Mouse (Mus musculus): ENCODE measurements around the gene Ubxn6. TPM values are rescaled to one million over a fixed set of nuclear protein-coding genes. Genes with fewer than 3 reads are reported as not detected.

The Ubxn6 gene
- polyA plus RNA-seq (2012; rRNA removed; ENCODE audit: low replicate concordance) = 47.8 and 66.0 TPM in 2 replicates

DNA sequence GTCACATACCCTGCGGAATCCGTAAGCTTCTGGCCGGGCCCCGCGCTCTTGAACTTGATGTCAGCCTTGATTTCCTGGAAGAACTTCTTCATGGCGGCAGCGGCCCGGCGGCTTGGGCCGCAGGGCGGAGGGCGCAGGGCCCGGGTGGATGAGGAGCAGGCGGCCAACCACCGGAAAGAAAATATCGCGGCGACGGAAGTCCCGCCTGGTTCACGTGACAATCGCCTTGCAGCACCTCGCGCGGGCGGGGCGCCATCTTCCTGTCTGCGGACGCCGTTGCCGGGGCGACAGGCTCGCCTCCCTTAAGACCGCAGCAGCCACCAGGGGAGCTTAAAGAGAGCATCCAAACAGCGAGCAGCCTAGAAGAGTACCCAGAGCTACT is at the start of gene Ubxn6:
Gene Ubxn6, minus strand, starts transcription at position 202 of the 382 bp plus-strand sequence.

DNA sequence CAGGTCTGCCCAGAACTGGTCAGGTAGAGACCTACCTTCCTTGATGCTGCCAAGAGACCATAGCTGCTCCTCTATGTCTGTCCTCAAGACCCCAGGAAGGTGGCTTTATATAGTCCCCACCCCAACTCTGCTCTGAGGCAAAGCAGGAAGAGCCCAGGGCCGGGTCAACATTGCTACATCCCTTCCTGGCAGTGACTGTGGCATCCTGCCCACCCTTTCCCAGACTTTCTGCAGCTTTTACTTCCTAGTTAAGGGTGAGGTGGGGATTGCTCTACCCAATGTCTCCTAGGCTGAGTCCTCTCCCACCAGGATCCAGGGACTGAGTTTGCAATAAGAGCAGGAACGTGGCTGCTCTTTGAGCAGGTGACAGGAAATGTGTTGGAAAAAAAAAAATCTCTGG is 47.0 kb upstream of the Ubxn6 start, which contains the start of gene Lrg1:
Gene Lrg1, minus strand, starts transcription at position 176 of the 400 bp plus-strand sequence.

DNA sequence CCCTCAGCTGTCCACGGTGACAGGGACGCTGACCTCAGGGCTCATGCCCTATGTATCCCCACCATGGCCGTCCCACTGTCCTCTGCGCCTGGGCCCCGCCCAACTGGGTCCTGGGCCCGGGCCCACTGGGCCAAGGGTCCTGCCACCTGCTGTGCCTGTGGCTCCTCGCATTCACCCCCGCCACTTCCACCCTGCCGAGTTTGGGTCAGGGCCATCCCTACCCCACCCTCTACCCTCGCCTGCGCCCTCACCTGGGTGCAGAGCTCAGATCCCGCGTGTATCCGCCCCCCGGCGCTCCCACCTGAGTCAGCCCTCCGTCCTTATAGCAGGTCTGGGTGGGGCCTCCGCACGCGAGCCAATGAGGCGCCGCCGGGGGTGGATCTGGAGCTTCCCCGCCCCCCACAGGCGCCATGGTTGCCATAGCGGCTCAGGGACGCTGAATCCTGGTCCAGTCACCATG is 42.5 kb upstream of the Ubxn6 start, which contains the start of gene Plin5:
Gene Plin5, minus strand, starts transcription at position 346 of the 460 bp plus-strand sequence.

GRCm38 (mm10) chr17:56109219-56110051 is 34.6 kb upstream of the Ubxn6 start, which contains the start of gene Plin4:
Gene Plin4, minus strand, starts transcription at chr17:56109803.

GRCm38 (mm10) chr17:56078880-56079795 is 4.3 kb upstream of the Ubxn6 start, which contains the start of gene Hdgfl2:
Gene Hdgfl2, plus strand, starts transcription at chr17:56079634.

DNA sequence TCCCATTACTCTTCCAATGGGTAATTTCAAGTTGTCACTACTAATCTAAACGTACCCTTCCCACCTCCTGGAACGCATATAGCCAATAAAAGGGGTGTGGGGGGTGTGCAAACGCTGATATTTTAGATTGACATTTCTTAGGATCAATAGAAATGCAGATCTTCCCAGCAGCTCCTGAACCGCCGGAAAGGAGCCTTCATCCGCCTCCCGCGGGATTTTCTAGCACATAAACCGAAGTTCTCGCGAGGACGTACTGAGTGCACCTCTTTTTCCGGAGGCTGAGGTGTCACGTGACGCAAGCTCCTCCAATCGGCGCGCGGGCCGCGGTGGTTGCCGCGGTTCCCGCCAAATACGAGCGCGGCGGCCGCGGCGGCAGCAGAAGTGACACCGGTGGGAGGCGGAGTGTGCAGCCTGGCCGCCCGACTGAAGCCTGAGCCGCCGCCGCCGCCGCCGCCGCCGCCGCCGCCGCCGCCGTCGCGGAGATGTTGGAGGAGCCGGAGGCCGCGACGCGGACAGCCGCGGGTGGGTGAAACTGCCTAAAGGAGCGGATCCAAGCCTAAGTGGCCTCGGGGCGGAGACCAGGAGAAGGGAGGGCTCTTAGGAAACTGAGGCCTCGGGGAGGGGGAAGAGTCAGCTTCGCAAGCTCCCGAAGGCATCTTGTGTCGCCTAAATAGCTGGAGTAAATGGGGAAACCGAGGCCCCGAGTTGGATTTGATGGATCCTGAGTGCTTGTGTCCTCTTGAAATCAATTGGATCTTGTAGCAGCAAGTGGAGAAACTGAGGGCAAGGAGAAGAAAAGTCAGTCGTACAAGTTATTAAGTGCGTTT is 34.6 kb downstream of the Ubxn6 start, which contains the start of gene Chaf1a:
Gene Chaf1a, plus strand, starts transcription at position 410 of the 827 bp plus-strand sequence.

GRCm38 (mm10) chr17:56036176-56036900 is 38.5 kb downstream of the Ubxn6 start, which contains the start of gene Sh3gl1:
Gene Sh3gl1, minus strand, starts transcription at chr17:56036635.

Other genes with a start within 250 kb of the Ubxn6 start
- gene Zfp119a, start 196.1 kb downstream of the Ubxn6 start, polyA plus RNA-seq (2012; rRNA removed; ENCODE audit: low replicate concordance) = not detected in 2 replicates
- gene Zfp959, start 182.9 kb downstream of the Ubxn6 start, polyA plus RNA-seq (2012; rRNA removed; ENCODE audit: low replicate concordance) = 0.09 and 0.28 TPM in 2 replicates
- 0.12 TPM in 1 of 2 replicates, not detected in the other for gene Zfp119b, start 125.5 kb downstream of the Ubxn6 start, polyA plus RNA-seq (2012; rRNA removed; ENCODE audit: low replicate concordance)
- gene Ebi3, start 122.4 kb downstream of the Ubxn6 start, polyA plus RNA-seq (2012; rRNA removed; ENCODE audit: low replicate concordance) = 6.0 and 12.4 TPM in 2 replicates
- 4.0 and 4.3 TPM in 2 replicates for gene Yju2, start 115.9 kb downstream of the Ubxn6 start, polyA plus RNA-seq (2012; rRNA removed; ENCODE audit: low replicate concordance)
- gene Shd, start 104.6 kb downstream of the Ubxn6 start, polyA plus RNA-seq (2012; rRNA removed; ENCODE audit: low replicate concordance) = 1.9 and 3.2 TPM in 2 replicates
- 1.6 and 1.7 TPM in 2 replicates for gene Fsd1, start 88.5 kb downstream of the Ubxn6 start, polyA plus RNA-seq (2012; rRNA removed; ENCODE audit: low replicate concordance)
- 96.5 and 192 TPM in 2 replicates for gene Stap2, start 69.4 kb downstream of the Ubxn6 start, polyA plus RNA-seq (2012; rRNA removed; ENCODE audit: low replicate concordance)
- 166 and 484 TPM in 2 replicates for gene Mpnd, start 69.3 kb downstream of the Ubxn6 start, polyA plus RNA-seq (2012; rRNA removed; ENCODE audit: low replicate concordance)
- 73.4 and 86.3 TPM in 2 replicates for gene Sh3gl1, start 38.4 kb downstream of the Ubxn6 start, polyA plus RNA-seq (2012; rRNA removed; ENCODE audit: low replicate concordance)
- gene Chaf1a, start 34.6 kb downstream of the Ubxn6 start, polyA plus RNA-seq (2012; rRNA removed; ENCODE audit: low replicate concordance) = 2.9 and 3.3 TPM in 2 replicates
- gene Hdgfl2, start 4.6 kb upstream of the Ubxn6 start, polyA plus RNA-seq (2012; rRNA removed; ENCODE audit: low replicate concordance) = 17.7 and 37.4 TPM in 2 replicates
- gene Plin4, start 34.8 kb upstream of the Ubxn6 start, polyA plus RNA-seq (2012; rRNA removed; ENCODE audit: low replicate concordance) = 5.8 and 9.5 TPM in 2 replicates
- 0.37 and 0.41 TPM in 2 replicates for gene Plin5, start 42.6 kb upstream of the Ubxn6 start, polyA plus RNA-seq (2012; rRNA removed; ENCODE audit: low replicate concordance)
- gene Lrg1, start 47.0 kb upstream of the Ubxn6 start, polyA plus RNA-seq (2012; rRNA removed; ENCODE audit: low replicate concordance) = 22.8 and 28.2 TPM in 2 replicates
- 7.6 and 19.5 TPM in 2 replicates for gene Sema6b, start 65.3 kb upstream of the Ubxn6 start, polyA plus RNA-seq (2012; rRNA removed; ENCODE audit: low replicate concordance)
- gene Tnfaip8l1, start 87.4 kb upstream of the Ubxn6 start, polyA plus RNA-seq (2012; rRNA removed; ENCODE audit: low replicate concordance) = 5.9 and 6.6 TPM in 2 replicates
- 97.9 and 103 TPM in 2 replicates for gene Mydgf, start 108.9 kb upstream of the Ubxn6 start, polyA plus RNA-seq (2012; rRNA removed; ENCODE audit: low replicate concordance)
- gene Dpp9, start 143.9 kb upstream of the Ubxn6 start, polyA plus RNA-seq (2012; rRNA removed; ENCODE audit: low replicate concordance) = 29.2 and 43.7 TPM in 2 replicates
- gene Fem1a, start 181.8 kb upstream of the Ubxn6 start, polyA plus RNA-seq (2012; rRNA removed; ENCODE audit: low replicate concordance) = 16.4 and 18.8 TPM in 2 replicates
- gene Ticam1, start 201.8 kb upstream of the Ubxn6 start, polyA plus RNA-seq (2012; rRNA removed; ENCODE audit: low replicate concordance) = 73.3 and 108 TPM in 2 replicates
- gene Plin3, start 217.8 kb upstream of the Ubxn6 start, polyA plus RNA-seq (2012; rRNA removed; ENCODE audit: low replicate concordance) = 103 and 238 TPM in 2 replicates
- gene Arrdc5, start 225.3 kb upstream of the Ubxn6 start, polyA plus RNA-seq (2012; rRNA removed; ENCODE audit: low replicate concordance) = not detected in 2 replicates
- 9.4 and 14.0 TPM in 2 replicates for gene Uhrf1, start 228.3 kb upstream of the Ubxn6 start, polyA plus RNA-seq (2012; rRNA removed; ENCODE audit: low replicate concordance)

Data from duodenum, adult 2 months (tissue).